Mouse (Mus musculus) ES-E14 (cell line): ENCODE measurements at regions not wholly inside any gene's neighbourhood (a gene's known extent, or its start where the extent isn't known, plus 50 kb on each side); places are given as distances from the start of the nearest gene placed in this dataset.

Source experiments
- HCFC1 ChIP-seq: IDR thresholded peaks from 2 replicates; pipeline ENCODE4 v1.6.1; 2012; ENCODE audit warnings: low read length, inconsistent platforms, borderline replicate concordance; ENCODE audit not compliant: insufficient read depth
- MAFK ChIP-seq: IDR thresholded peaks from 2 replicates; pipeline ENCODE4 v1.6.1; 2014; ENCODE audit warnings: mild to moderate bottlenecking, low read depth, low read length, inconsistent platforms; ENCODE audit not compliant: insufficient read depth
- ZC3H11A ChIP-seq: IDR thresholded peaks from 2 replicates; pipeline ENCODE4 v1.6.1; 2012; ENCODE audit warnings: low read depth, mild to moderate bottlenecking, inconsistent platforms, low read length, borderline replicate concordance
- ZNF384 ChIP-seq: IDR thresholded peaks from 2 replicates; pipeline ENCODE4 v1.6.1; 2012; ENCODE audit warnings: low read depth, low read length, inconsistent platforms

- TF ChIP-seq MAFK = no peak
- TF ChIP-seq ZC3H11A = no peak
- no peak for TF ChIP-seq HCFC1
- no peak for TF ChIP-seq ZNF384
Measured at GRCm38 (mm10) chr4:31838592-31838991, 125.3 kb upstream of the Map3k7 start.
